Mouse (Mus musculus): ENCODE measurements at regions not wholly inside any gene's neighbourhood (a gene's known extent, or its start where the extent isn't known, plus 50 kb on each side); places are given as distances from the start of the nearest gene placed in this dataset.
A peak's percentile ranks its signal among the peaks of the same experiment; 100 is the strongest.

- Histone ChIP-seq H3K4me3 (no peak overlapping the region), H3K9me3 (replicated peaks) (no peaks in the 10 kb centered on the region), H3K4me1 (no peaks in the 10 kb centered on the region), H3K9ac (no peak overlapping the region), H3K27me3 (no peaks in the 10 kb centered on the region), H3K36me3 (no peaks in the 10 kb centered on the region), H3K27ac (no peak overlapping the region), H3K4me2 (replicated peaks) (no peak overlapping the region)
- 89% methylated on average over 7 of the region's 7 CpGs for WGBS
- no peak for ATAC-seq (ENCODE audit: low FRiP score)
Measured at GRCm38 (mm10) chr6:97684335-97684734, 67.0 kb upstream of the Frmd4b start.

GRCm38 (mm10) chr6:97682213-97682612, 64.9 kb upstream of the Frmd4b start:
- Histone ChIP-seq H3K4me3 (no peak overlapping the region), H3K9ac (no peak overlapping the region), H3K4me1 (no peaks in the 10 kb centered on the region), H3K27ac (no peak overlapping the region), H3K4me2 (replicated peaks) (no peak overlapping the region), H3K9me3 (replicated peaks) (no peaks in the 10 kb centered on the region; the same call in 1 of the 2 replicates), H3K36me3 (no peaks in the 10 kb centered on the region), H3K27me3 (no peaks in the 10 kb centered on the region)
- no peak for ATAC-seq (ENCODE audit: low FRiP score)
- WGBS, result 69% methylated on average over 1 of the region's 1 CpGs

GRCm38 (mm10) chr6:97675181-97675756, 57.9 kb upstream of the Frmd4b start:
- 82% methylated on average over 5 of the region's 5 CpGs for WGBS
- H3K36me3 ChIP-seq, result no peaks in the 10 kb centered on the region
- no peaks in the 10 kb centered on the region for H3K4me1 ChIP-seq
- no peak for ATAC-seq (ENCODE audit: low FRiP score)
- H3K9me3 ChIP-seq (replicated peaks), result peaks cover 7% of the 10 kb centered on the region
- no peaks in the 10 kb centered on the region for H3K27me3 ChIP-seq
- H3K4me2 ChIP-seq (replicated peaks), result no peak overlapping the region
- H3K27ac ChIP-seq, result no peak overlapping the region
- H3K9ac ChIP-seq, result no peak overlapping the region
- no peak overlapping the region for H3K4me3 ChIP-seq

GRCm38 (mm10) chr6:97666818-97667629, 49.7 kb upstream of the Frmd4b start:
- H3K36me3 ChIP-seq, result no peaks in the 10 kb centered on the region
- 16% methylated on average over 5 of the region's 5 CpGs for WGBS
- H3K4me3 ChIP-seq, result no peak overlapping the region
- H3K4me2 ChIP-seq (replicated peaks), result no peak overlapping the region
- H3K9me3 ChIP-seq (replicated peaks), result no peaks in the 10 kb centered on the region
- ATAC-seq (ENCODE audit: low FRiP score), result peak; percentile 97
- peak overlapping the region; percentile 84 for H3K27ac ChIP-seq
- H3K4me1 ChIP-seq, result peaks cover 16% of the 10 kb centered on the region
- H3K27me3 ChIP-seq, result no peaks in the 10 kb centered on the region
- no peak overlapping the region for H3K9ac ChIP-seq

Measured in hindbrain, embryonic 12.5 days (tissue).